Mouse (Mus musculus): ENCODE results near the gene Matk.

GRCm38 (mm10) chr10:81309571-81309970 is 56.8 kb downstream of the Matk start:
- TF ChIP-seq GATA1 (IDR thresholded peaks at IDR 0.05; ENCODE audit: low read length) (no peak), TAL1 (IDR thresholded peaks at IDR 0.05; ENCODE audit: low read length) (no peak)

Data from erythroblast, embryonic 14.5 days (primary cell).